Mouse (Mus musculus): Measurements from ENCODE around the gene Mnat1. TPM values are rescaled to one million over a fixed set of nuclear protein-coding genes. Genes with fewer than 3 reads are reported as not detected.
"Not testable (repeated sequence)": the region's sequence is repeated elsewhere in the genome, so short reads cannot be mapped to it uniquely, and the experiment has no call there.

Gene Mnat1
- 10 to 100 TPM; 18.1 to 20.5 TPM for total RNA-seq (2021)
- long read RNA-seq, experiment 1, partial matches to known transcripts: 1 of 5 reads
- long read RNA-seq, experiment 1, other reads (novel, unspliced or antisense): 2 of 5 reads
- long read RNA-seq, experiment 2, partial matches to known transcripts: 2 of 10 reads
- long read RNA-seq, experiment 2, other reads (novel, unspliced or antisense): 6 of 10 reads

GRCm38 (mm10) chr12:73123093-73124041 is at the start of gene Mnat1:
Gene Mnat1, plus strand, starts transcription at chr12:73123717.
- DNase-seq: peak; percentile 82 to 95

- not testable (repeated sequence) for DNase-seq
Measured at GRCm38 (mm10) chr12:73081828-73082227, 41.7 kb upstream of the Mnat1 start.

GRCm38 (mm10) chr12:73083773-73084172 is 39.7 kb upstream of the Mnat1 start:
- DNase-seq: no peak

- no peak for DNase-seq
Measured at GRCm38 (mm10) chr12:73085739-73086630, 37.5 kb upstream of the Mnat1 start.

- DNase-seq: no peak
Measured at GRCm38 (mm10) chr12:73087086-73087485, 36.4 kb upstream of the Mnat1 start.

- DNase-seq: no peak
Measured at GRCm38 (mm10) chr12:73088500-73088899, 35.0 kb upstream of the Mnat1 start.

GRCm38 (mm10) chr12:73088911-73089310 is 34.6 kb upstream of the Mnat1 start:
- no peak for DNase-seq

- DNase-seq: no peak
Measured at GRCm38 (mm10) chr12:73090672-73091335, 32.7 kb upstream of the Mnat1 start.

GRCm38 (mm10) chr12:73094189-73094588 is 29.3 kb upstream of the Mnat1 start:
- DNase-seq: no peak

- no peak for DNase-seq
Measured at GRCm38 (mm10) chr12:73094605-73095004, 28.9 kb upstream of the Mnat1 start.

- not testable (repeated sequence) for DNase-seq
Measured at GRCm38 (mm10) chr12:73096177-73096576, 27.3 kb upstream of the Mnat1 start.

- DNase-seq: no peak
Measured at GRCm38 (mm10) chr12:73098593-73098992, 24.9 kb upstream of the Mnat1 start.

GRCm38 (mm10) chr12:73103713-73104112 is 19.8 kb upstream of the Mnat1 start:
- DNase-seq: no peak

GRCm38 (mm10) chr12:73107821-73108220 is 15.7 kb upstream of the Mnat1 start:
- no peak for DNase-seq

GRCm38 (mm10) chr12:73110431-73111111 is 12.9 kb upstream of the Mnat1 start:
- peak in 1 of 2 experiments; percentile 7 for DNase-seq

- peak in 1 of 2 experiments; percentile 35 for DNase-seq
Measured at GRCm38 (mm10) chr12:73111561-73112325, 11.8 kb upstream of the Mnat1 start.

GRCm38 (mm10) chr12:73112326-73113087 is 11.0 kb upstream of the Mnat1 start:
- DNase-seq: peak; percentile 20 to 54

- DNase-seq: peak; percentile 76 to 79
Measured at GRCm38 (mm10) chr12:73113196-73113595, 10.3 kb upstream of the Mnat1 start, which contains the start of gene Six4. Gene Six4, minus strand, starts transcription at chr12:73113456.

GRCm38 (mm10) chr12:73125250-73125649 is 1.7 kb downstream of the Mnat1 start:
- no peak for DNase-seq
